Mouse (Mus musculus): ENCODE results near the gene Rrp1.

Gene Rrp1

DNA sequence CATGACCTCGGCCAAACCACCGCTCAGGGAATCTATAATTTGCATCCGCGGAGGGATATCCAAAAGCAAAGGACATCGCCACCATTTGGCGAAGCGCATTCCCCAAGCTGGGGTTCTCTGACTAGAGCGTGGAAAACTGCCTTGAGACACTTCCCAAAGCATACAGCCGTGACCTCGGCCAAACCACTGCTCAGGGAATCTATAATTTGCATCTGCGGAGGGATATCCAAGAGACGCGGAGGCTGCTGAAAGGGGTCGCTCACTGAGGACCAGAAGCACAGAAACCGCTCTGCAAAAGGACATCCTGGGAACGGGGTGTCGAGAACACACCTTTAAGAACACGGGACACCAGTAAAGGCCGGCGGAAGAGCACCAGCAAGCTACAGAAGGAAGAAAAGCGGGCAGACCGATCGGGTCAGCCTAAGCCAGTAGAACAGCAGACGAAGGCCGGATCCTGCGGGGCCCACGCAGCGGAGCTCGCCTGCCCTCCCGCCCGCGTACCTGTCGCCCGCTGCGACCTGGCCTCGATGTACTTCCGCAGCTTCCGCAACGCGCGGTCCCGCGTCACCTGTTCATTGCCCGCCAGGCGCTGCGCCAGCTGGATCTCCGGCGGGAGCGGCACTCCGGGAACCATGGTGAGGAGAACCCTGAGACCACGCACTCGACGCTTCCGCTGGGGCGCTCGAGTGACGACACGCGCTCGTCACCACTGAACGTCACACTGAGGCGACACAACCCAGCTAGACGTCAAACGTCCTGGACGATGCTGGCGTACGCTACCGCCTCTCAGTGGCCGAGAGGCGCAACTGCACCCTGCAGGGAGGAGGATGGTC is at the start of gene Rrp1:
Gene Rrp1 (minus strand): TSS at position 725 of the 833 bp plus-strand sequence.
- peak; percentile 95 for DNase-seq

DNA sequence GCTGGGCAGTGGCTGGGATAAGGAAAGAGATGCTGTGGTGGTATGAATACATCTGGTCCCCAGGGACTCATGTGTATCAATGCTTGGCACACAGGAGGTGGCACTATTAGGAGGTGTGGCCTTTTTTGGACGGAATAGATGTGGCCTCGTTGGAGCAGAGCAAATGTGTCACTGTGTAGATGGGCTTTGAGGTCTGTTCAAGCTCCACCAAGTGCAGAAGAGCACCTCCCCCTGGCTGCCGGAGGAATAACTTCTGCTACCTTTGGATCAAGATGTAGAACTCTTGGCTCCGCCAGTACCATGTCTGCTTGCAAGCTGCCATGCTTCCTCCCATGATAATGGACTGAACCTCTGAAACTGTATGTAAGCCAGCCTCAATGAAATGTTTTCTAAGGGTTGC is 48.9 kb upstream of the Rrp1 start:
- DNase-seq, result no peak

DNA sequence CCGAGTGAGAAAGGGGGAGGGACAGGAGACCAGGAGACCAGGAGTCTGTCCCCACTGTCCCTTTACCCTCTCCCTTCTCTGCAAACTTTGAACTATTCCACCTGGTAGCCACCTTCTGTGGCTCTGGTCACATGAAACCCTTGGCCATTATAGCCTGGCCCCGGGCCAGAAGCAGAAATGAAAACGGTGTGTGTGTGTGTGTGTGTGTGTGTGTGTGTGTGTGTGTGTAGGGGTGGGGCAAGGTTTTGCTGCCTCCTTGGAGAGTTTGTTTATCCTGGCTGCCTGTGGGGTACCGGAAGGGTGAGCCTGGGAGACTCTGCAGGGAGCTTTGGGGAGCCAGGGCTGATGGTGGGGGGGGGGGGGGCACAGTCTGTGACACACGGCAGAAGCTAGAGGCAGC is 47.6 kb upstream of the Rrp1 start:
- DNase-seq, result peak; percentile 67

DNA sequence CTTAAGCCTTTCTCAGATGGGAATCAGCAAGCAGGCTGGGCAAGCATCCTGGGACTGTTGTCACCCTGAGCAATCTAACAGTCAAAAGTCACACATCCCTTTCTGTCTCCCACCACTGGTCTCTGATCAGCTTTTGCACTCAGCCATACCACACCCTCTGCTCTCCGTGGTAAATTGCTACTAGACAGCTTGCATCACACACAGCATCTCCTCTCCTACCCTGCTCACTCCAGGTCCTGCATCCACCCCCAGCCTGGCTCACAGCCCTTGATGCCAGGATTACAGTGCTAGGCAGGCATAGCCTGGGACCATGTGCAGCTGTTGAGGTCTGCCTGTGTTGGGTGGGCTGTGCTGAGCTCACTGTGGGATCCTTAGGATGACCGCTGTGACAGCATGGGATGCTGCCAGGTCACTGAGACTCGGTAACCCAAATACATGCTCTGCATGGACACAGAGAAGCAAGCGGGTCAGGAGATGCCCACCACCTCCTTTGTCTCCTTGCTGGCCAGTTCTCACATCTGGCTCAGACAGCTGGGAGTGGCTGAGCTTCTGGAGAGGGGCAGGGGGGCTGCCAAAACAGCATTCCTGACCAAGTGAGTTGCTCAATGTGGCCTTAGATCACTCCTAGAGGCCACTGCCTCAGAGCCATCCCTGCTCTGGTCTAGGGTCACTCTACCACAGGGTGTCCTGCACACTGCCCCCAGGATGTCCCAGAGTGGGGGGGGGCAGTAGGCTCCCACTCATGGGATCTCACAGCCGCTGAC is 45.7 kb upstream of the Rrp1 start:
- DNase-seq, result no peak

DNA sequence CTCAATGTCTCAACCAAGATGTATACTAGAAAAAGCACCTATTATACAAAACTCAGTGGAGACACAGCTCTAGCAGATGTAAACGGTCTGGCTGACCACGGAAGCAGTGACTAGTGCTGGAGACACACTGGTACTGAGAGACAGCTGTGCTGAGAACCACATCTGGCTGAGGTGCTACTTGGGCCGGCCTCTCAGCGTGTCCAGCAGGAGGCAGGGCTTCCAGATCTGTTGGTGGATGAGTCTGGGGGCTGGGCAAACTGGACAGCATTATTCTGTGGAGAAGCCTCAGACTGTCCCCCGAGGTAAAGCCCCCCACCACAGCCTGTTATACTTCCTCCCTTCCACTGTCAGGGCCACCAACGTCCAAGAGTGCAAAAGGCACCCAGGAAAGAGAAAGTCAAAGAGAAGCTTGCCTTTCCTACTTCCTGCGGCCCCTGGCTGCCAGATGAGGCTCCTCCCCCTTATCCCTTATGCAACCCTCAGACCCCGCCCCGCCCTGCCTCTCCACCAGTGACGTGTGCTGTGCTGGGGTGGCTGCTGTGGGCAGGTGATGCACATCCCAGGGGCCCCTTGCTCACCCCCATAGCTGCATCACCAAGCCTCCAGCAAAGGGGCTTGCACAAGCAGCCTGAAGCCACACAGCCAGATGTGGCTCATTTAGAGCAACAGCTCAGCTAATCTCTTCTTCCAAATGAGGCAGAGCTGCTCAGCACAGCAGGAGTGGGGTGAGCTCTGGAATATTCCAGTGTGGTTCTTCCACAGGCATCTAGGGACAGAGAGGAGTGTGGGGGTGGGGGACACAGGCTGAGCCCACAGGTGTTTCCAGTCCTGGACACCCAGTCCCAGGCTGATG is 44.9 kb upstream of the Rrp1 start:
- peak; percentile 61 for DNase-seq

DNA sequence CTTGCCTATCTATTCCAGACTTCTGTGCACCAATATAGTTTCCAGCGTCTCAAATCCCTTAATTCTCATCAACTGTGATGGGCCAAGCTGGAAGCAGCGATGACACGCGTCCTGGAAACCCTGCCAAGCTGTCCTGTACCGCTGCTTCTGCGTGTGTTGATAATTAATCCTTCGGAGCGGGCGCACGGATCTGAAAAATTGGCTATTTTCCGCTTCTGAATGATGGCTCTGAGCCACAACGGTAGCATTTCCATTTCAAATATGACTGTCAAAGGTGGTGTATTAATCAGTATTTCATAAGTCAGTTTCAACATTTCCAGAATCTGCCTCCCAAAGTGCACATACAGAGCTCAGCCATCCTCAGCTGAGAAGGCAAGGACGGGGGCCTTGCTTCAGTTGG is 43.9 kb upstream of the Rrp1 start:
- no peak for DNase-seq

DNA sequence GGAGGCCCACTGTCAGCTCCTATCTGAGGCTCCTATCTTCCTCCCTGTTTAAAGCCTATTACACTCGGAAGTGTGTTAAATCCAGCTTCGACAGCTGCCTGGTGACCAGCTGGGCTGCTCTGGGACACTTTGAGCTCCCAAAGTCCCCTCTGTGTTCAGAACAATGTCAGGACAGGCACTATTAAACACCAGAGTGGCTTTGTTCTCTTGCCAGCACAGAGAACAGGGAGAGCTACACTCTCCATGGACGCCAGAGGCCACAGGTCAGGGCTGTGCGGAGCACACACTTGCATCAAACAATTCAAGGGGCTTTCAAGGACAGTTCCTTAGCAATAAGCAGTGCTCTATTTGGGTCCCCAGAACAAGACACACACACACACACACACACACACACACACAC is 39.8 kb upstream of the Rrp1 start:
- no peak for DNase-seq

DNA sequence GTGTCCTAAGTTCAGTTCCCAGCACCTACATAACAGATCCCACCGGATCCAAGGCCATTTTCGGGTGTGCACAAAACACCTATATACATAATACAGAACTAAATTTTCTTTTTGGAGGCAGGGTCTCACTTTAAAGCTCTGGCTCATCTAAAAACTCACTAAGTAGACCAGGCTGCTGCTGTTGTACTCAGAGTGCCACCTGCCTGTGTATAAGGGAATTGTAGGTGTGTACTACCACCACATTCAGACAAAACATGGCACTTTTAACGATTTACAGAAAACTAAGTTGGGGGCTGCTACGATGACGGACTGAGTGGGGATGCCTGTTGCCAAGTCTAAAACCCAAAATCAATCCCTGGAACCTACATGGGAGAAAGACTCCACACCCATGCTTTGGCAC is 37.9 kb upstream of the Rrp1 start:
- no peak for DNase-seq

DNA sequence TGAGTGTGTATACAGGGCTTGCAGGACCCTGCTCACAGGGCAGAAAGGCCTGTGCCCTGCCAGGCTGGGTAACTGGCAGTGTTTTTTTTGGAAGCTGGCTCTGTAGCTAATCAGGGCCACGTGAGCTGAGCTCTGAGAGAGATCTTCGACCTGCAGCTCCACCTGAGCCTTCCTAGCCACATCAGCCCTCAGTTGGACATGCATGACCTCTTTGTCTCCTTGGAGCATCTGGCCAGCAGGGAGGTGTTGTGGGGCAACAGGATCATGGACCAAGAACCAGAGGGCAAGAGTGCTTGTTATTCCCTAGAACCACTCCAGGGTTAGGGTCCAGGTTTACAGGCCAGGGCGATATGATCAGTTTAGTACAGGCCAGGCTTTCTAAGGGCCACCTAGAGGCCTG is 34.6 kb upstream of the Rrp1 start:
- DNase-seq, result no peak

DNA sequence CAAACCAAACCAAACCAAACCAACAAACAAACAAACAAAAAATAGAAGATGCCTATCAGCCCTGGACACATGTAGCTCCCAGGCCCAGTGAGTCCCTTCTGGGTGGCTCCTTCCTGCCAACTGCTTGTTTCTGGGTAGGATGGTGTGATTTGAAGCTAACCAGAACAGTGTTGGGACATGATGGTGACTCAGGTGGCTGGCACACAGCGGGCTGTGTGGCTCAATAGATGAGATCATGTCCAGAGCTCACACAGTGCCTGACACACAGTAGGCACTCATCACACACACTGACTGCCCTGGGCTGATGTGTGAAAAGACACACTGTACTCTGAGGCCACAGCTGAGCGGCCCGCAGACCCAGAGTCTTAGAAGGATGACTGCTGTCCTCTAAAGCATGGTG is 33.4 kb upstream of the Rrp1 start:
- no peak for DNase-seq

DNA sequence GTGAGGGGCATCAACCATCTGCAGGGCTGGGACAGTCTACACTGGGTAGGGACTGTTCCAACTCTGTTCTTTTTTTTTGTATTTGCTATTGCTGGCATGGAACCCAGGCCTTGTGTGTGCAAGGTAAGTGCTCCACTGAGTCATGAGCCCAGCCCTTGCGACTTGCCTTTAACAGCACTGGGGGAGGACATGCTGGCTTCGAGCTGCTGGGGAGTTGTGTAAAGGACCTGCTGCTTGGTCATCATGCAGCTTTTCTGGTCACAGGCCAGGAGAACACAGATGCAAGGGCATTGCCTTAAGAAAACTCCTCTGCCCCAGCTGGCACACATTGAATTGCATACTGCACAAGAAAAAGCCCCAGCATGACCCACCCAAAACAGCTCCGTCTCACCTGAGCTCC is 29.4 kb upstream of the Rrp1 start:
- DNase-seq, result no peak

DNA sequence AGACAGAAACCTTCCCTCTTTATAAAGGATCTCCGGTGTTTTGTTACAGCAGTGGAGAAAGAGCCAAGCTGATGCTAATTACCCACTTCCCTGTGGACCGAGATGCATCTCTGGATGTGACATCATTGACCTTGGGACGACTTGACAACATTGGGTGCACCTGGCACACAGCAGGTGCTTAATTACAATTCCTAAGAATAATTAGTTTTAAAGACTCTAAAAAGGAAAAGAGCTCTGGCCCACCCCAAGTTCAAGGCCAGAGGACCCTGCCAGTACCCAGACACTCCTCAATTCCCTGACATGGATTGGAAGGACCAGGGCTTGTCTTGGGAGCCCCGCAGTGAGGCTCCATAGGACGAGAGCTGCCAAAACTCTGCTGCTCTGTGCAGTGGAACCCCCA is 28.8 kb upstream of the Rrp1 start:
- no peak for DNase-seq

DNA sequence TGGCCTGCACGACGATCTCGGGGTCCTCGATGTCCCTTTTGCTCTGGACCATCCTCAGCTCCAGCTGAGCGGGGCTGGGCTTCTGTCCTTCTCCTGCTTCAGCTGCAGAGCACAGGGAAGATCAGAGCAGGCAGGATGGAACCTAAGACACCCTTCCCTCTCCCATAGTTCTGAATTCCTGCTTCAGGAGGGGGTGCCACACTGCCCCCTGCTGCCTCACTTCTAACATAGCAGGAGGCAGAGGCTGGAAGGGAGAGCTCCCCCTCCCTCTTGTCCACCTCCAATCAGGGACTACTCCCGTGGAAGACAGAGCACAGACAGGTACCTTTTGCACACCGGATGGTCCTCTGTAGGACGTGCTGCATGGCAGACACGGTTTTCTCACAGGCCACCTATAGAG is 28.0 kb upstream of the Rrp1 start:
- no peak for DNase-seq

DNA sequence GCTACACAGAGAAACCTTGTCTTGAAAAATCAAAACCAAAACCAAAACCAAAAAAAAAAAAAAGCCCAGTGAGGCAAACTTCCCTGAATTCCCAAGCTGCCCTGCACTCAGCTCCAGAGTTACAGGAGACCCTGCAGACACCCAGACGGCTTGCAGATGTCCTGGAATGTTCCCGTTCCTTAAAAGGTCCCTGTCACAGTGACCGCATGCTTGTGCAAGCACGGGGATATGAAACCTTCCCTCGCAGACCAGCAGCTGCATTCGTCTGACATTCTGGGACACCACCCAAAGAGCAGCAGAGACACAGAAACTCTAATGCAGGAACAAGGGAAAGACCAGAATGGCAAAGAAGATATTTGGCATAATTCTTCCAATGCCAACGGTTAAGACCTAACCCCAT is 27.1 kb upstream of the Rrp1 start:
- no peak for DNase-seq

DNA sequence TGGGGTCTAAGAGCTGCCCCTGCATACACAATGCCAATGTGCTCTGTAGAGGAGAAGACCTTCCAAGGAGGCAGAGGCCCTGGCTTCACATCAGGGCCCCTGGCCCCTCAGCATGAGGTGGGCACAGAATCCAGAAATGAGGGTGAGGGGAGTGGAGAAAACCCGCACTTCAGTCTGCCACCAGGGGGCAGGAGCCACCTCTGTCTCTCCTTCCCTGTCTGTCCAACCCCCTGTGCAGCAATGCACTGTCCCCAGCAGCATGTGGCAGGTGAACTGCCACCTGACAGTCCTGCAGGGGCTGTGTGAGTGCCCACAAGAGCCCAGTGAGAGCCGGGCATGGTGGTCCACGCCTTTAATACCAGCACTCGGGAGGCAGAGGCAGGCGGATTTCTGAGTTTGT is 26.7 kb upstream of the Rrp1 start:
- no peak for DNase-seq

DNA sequence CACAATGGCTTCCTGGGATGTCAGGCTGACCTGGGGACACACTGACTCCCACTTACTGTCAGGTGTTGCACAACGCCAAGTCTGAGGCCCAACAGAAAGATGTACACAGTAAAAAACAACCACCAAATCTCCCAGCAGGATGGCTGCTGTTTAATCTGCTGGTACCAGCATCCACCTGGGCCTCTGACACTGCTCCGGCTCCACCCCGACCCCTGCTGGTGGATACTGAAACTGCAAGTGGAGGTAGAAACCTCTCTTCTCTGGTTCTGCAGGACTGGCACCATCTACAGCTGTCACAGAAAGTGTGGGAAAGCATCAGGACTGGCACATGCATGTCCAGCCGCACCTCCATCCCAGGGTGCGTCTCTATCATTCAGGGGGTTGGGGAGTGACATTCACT is 25.3 kb upstream of the Rrp1 start:
- peak; percentile 75 for DNase-seq

DNA sequence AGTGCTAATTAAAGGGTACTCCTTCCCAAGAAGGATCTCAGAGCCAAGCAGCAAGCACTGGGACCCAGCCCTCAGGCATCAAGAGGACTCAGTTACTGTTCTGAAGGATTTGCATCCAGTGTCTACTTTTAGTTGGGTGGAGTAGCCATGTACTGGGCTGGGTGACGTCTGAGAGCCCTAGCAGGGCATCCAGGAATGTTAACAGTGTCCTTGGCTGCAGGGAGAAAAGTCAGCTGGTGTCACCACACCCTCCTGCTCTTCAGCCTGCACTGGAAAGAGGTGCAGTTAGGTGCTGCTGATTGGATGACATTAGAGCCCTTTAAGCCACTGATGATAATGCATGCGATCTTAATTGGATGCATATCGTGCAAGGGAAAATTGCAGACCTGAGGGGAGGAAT is 20.0 kb upstream of the Rrp1 start:
- no peak for DNase-seq

DNA sequence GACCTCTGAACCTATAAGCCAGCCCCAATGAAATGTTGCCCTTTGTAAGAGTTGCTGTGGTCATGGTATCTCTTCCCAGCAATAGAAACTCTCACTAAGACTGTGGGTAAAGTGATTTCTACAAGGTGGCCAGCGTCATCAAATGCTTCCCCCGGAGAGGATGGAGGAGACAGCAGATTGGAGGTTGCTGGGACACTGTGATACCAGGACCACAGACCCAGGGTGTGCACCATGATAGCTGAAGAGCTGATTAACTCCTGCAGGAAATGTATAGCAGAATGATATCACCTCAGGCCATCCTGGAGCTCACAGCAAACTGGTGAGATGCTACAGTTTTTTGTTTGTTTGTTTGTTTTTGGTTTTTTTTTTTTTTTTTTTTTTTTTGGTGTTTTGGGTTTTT is 16.9 kb upstream of the Rrp1 start:
- DNase-seq, result no peak

DNA sequence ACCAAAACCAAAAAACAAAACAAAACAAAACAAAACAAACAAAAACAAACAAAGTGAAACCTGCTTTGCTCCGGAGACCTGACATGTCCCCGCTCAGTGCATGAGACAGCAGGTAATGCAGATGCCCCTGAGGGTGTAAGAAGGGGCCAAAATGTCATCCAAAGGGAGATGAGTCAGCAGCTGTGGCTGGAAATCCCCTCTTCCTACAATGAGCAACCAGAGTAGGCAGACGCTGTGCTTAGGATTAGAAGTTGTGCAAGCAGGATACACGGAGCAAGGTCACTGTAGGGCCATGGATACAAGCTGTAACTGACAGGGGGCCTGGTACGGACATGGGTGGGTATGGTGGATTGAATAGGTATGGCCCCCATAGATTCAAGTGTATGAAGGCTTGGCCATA is 16.3 kb upstream of the Rrp1 start:
- DNase-seq, result no peak

DNA sequence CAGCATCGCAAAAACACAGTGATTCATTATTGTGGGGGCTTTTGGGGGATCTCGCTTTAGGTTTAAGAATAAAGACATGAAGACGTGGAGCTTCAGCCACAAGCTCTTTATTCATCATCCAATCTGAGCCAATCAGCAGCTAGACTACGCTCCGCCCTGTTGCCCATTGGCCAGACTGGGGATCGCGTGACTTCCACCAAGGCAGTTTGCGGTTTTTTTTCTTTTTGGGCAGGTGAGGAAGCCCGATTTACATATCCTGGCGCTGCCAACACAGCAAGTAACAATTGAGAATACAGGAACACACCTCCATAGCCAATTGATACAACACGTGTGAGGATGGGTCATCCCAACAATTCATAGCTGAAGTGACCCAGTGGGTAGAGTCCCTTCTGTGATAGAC is 15.2 kb upstream of the Rrp1 start:
- DNase-seq, result no peak

DNA sequence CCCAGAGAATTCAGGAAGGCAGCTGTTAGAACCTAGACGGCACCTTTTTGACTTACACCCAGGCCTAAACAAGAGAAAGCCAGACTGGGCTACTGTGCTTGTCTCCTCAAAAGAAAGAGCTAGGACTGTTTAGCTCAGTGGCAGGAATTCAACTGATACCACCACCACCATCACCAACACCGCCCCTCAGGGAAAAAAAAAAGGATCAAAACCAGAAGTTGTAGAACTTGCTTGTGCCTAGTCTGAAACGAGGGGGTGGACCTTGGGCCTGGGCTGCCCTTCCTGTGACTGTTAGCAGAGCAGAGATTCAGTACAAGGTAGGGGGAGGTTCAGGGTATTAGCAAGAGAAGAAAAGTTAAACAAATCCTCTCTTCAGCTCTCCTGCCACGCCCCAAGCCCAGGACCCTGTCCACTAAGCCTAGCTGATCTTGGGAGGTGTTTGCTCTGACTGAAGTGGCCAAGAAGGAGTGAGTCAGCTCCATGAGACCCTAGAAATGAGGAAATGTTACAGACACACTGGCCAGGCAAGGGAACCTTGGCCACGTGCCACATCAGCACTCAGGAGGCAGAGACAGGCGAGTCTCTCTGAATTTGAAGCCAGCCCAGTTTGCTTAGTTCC is 13.4 kb upstream of the Rrp1 start:
- peak; percentile 27 for DNase-seq

DNA sequence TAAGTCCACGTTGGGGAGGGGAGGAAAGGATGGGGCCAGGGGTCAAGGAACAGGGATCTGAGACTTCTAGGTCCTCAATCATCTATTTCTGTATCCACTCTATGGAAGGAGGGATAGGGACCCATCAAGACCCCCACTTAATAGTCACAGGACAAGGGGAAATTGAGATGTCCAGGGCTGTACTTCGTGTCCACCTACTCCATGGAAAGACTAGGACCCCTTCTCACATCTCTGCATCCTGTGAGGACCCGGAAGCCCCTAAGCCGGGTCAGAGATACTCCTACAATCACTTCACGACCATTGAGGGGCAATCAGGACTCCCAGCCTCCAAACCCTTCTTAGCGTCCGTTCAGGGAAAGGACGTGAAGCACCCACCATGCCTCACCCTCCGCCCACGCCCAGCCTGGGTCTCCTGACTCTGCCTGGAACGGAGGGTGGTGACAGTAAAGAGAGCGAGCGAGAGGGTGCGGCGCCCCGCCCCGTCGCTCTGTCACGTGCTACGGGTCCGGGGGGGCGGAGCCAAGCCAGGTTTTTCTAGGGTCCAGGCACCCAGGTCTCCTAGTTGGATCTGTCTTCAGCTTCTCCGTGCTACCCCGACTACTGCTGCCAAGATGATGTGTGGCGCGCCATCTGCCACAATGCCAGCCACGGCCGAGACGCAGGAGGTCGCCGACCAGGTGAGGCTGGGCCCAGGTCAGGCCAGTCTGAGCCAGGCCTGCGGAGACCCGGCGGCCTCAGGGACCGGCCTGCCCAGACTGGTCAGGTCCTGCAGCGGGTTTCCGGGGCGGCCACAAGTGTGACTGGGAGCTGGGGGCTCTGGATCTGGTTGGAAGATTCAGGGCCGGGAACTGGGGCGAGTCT is 12.6 kb upstream of the Rrp1 start, which contains the start of gene Cstb:
Gene Cstb (plus strand): TSS at position 489 of the 861 bp plus-strand sequence.
- DNase-seq, result peak; percentile 90
